Mouse (Mus musculus): ENCODE data around the gene Prr15l.
A peak's percentile ranks its signal among the peaks of the same experiment; 100 is the strongest.

Prr15l gene

GRCm38 (mm10) chr11:96950767-96951166 is 22.9 kb downstream of the Prr15l start:
- peak; percentile 11 for DNase-seq

DNA sequence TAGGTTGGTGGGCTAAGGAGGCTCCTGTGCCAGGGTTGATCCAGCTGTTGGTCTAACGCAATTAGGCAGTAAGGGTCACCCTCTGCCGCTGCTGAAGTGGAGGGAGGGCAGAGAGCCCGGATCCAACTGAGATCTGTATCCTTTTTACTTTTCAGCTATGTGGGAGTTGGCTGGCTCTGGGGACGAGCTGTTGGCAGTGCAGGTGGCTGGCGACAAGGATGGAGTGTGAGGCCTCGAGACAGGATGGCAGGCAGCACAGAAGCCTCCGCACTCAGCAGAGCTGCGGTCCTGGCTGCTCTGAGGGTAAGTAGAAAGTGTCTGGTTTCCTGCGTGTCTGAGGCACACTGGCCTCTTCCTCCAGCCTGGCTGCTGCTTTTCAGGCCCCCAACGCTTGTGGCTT is 24.5 kb downstream of the Prr15l start:
- no peak for DNase-seq

GRCm38 (mm10) chr11:96952896-96953295 is 25.0 kb downstream of the Prr15l start:
- no peak for DNase-seq

DNA sequence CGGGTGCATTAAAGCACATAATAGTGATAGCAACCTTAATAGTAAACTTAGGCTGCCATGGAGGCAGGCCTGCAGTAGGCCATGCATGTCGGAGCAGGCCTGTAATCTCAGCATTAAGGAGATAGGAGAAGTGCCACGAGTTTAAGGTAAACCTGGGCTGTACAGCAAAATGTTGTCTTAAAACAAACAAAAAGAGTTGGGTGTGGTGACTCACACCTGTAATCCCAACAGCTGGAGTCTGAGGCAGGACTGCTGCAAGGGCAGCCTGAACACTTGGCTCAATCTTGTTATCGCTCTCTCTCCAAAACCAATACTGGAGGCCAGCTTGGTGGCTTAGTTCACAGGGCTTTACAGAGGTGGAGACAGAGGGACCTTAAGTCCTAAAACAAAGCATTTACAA is 27.2 kb downstream of the Prr15l start:
- no peak for DNase-seq

DNA sequence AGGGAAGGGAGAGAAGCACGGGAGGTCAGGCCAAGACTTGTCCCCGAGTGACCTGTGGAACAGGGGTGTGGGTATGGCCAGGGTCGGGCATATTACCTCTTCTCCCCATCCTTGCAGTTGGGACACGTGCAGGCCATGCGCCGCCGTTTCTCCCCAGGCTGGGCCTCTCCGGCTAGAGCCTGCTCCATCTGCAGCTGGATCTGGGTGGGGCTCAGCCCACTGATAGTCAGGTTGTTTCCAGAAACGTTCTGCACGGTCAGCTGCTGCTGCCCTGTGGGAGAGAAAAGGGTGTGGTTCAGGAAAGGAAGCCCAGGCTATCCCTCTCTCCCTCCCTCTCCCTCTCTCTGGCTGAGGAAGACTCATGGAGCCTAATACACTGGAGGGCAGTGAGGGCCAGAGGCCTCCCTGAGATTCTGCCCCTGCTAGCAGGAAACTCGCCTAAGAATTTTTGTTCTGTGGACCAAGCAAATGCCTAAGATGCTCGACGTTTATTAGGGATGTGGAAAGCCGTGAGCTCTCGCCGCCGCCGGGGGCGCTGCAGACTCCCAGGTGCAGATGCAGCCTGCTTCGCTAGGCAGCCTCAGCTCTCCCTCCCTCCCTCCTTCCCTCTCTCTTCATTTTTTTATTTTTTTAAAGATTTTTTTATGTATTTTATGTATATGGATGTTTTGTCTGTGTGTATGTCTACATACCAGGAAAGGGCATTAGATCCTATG is 28.3 kb downstream of the Prr15l start:
- DNase-seq = no peak

DNA sequence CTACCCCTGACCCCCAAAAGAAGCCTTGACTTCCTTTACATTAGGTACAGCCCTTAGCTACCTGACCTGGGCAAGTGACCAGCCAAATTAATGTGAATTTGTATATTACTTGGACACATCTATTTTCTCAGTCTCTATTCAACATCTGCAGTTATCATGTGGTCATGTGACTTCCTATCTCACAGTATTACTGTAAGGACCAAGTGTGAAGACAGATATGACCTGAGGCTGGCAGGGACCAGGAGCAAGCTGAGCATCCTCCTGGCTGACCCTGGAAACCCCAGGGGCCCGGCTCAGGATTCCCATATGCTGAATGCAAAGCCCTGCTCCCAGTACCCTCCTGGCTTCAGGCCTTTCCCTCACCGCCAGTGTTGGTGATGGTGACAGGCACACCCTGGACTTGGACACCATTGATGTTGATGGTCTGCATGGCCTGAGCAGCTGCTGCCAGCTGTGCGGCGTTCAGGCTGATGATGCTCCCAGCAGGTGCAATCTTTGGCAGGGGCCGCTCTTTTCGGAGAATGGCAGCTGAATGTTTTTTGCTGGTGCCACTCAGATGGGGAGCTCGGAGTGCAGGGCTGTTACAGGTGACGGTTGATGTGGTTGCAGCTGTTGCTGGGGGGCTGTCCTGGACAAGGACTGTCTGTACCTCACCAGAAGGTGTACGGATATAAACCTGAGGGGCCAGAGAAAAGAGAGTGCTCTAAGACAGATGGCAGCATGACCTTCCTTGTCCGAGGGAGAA is 29.3 kb downstream of the Prr15l start:
- no peak for DNase-seq

- DNase-seq = peak; percentile 94
These were observed 35.7 kb downstream of the Prr15l start for GRCm38 (mm10) chr11:96963580-96963979.

- DNase-seq = no peak
These were observed 38.3 kb downstream of the Prr15l start for GRCm38 (mm10) chr11:96966172-96966571.

- no peak for DNase-seq
These were observed 39.1 kb downstream of the Prr15l start for GRCm38 (mm10) chr11:96966914-96967543.

DNA sequence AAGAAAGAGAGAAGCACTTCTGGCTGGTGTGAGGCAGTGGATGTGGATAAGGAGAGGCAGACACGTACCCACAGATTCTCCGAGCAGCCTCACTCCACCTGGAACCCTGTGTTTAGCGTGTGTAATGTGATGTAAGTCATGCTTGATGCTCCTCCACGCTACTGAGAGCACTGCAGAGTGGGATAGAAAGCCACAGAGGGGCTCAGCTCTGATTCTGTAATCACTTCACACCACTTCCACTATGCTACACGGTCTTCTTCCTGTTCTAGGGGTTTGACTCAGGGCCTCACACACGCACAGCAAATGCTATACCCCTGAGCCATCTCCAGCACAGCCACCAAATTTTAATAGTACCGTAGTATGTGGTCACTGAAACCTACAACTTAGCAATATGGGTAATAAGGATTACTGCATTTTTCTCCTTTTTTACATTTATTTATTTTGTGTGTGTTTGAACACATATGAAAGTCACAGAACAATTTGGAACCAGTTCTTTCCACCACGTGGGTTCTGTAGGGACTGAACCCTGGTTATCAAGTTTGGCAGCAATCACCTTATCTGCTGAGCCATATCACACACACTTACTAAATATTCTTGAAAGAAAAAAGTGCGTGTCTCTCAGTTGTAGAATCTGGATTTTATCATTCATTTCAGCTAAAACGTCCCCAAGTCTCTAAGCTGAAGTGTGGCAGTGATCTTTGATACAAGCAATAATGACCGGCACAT is 39.8 kb downstream of the Prr15l start:
- no peak for DNase-seq

DNA sequence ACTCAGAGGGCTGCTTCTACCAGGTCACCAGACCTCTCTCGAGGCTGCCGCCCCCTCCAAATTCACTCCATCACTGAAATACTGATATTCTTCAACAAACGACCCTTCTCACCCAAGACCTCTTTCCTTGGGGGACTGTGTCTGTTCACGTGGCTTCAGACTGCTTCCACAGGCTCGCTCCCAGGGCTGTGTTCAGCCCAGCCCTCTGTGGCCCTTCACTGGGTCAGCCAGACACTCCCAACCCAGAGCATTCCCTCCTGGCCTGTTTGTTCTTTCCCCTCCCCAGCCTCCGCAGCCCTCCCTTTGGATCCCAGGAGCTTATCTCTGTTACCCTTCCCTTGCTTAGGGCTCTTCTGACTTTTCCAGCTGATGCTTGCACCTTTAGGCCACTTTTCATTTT is 40.6 kb downstream of the Prr15l start:
- peak; percentile 35 for DNase-seq

GRCm38 (mm10) chr11:96969280-96969722 is 41.4 kb downstream of the Prr15l start:
- DNase-seq = peak; percentile 66

- DNase-seq = peak; percentile 88
These were observed 41.8 kb downstream of the Prr15l start for GRCm38 (mm10) chr11:96969746-96970145.

DNA sequence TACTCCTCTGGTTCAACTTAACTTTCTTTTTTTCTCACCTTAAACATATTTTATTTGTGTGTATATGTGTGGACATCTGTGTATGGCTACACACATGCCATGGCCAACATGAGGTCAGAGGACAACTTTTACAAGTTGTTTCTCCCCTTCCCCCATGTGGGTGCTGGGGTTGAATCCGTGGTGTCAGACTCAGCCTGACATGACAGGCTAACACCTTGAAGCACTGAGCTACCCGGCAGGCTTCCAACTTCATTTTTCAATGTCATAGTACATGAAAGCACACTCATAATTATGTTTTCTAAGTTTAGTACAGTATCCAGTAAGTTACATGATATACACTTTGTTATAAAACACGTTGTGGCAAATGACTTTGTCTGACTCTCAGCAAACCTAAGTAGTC is 42.4 kb downstream of the Prr15l start:
- peak; percentile 40 for DNase-seq

- DNase-seq = peak; percentile 50
These were observed 45.0 kb downstream of the Prr15l start for GRCm38 (mm10) chr11:96972906-96973305.

DNA sequence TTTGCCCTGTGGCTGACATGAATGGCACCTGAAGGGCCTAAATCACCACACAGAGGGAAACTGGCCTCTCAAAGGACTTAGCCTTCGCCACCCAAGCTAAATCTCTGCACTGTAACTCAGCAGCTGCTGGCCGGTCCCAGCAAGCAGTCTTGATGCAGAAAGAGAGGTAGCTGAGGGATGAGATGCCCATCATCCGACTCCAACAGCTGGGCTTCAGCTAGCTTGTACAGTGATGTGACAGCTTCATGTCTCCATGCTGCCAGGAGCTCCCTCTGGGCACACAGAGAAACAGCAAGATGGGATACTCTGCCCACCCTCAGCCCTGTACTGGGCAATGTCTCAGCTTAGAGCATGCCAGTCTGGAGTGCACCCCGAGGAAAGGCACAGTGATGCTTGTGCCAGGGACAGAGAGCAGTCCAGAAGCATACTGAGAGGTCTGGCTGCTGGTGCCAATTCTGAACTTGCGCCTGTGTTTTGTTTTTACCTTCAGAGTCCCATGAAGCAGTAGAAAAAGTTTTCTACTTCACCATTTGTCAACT is 45.6 kb downstream of the Prr15l start:
- peak; percentile 84 for DNase-seq

DNA sequence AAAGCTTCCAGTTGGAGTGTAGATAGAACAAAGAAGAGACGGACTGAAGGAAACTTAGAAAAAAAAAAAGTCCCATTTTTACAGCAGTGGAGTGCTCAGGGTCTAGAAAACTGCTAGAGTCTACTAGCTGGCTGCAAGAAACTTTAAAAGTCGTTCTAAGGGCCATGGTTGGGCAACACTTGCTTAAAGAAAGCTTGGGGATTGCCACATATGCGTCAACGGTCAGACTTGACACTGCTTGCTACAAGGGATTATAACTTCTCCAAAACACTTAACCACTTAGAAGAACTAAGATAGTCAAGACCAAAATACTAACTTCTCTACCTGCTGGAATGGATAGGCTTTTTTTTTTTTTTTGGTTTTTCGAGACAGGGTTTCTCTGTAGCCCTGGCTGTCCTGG is 46.9 kb downstream of the Prr15l start:
- DNase-seq = peak; percentile 35

GRCm38 (mm10) chr11:96975511-96976378 is 47.8 kb downstream of the Prr15l start:
- DNase-seq = peak; percentile 65

DNA sequence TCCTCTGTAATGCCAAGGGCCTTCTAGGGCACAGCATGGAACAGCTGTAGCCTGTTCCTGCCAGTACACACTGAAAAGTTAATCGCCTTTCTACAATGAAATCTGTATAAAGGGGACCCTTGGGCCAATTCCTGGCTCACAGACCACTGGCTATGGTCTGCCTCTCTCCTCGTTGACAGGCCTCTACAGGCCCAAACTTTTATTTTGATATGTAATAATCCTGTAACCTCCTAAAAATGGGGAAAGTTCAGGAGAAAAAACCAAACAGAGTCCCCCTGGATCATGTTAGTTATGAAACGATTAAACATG is 48.4 kb downstream of the Prr15l start:
- DNase-seq = peak; percentile 50

- peak; percentile 82 for DNase-seq
These were observed 49.1 kb downstream of the Prr15l start for GRCm38 (mm10) chr11:96976911-96977591.

DNA sequence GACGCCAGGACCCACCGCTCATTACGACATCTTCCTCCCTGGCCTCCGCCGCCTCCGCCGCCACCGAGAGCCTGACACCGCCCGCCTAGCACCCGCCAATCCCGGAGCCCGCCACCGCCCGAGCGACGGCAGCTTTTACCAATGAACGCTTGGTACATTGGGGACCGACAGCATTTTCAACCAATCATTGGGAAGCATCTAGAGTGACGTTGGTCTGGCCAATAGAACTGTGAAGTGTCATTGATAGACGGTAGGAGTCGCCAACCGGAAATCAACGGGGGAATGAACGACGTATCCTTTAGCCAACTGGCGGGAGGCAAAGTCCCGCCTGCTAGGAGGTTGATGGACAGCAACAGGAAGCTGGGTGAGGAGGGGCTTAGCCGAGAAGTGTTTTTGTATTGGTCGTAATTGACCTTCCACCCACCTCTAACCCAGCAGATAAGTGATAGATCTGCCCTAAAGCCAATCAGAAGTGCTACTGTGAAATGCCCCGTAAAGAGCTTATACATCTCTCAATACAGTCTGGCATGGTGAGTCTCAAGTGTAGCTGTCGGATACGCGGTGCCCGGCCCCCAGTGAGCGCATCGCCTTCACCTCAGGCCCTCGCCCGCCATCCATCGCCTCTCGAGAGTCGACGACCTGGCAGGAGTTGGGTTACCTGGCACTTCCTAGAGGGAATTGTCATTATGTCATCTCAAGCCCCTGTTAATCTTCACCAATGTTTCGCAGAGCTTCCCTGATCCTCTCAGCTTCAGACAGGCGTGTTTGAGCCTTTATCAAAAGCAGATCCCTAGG is 49.9 kb downstream of the Prr15l start:
- peak; percentile 100 for DNase-seq

Data from cerebellum, adult 9-10 months (tissue).